ENCODE assay signal across 38 mouse cellular contexts in genomic region chr9:114573528-114573927, GRCm38 (mm10). TPM values are rescaled to one million over a fixed set of nuclear protein-coding genes. Genes with fewer than 3 reads are reported as not detected.
DNase-seq lines count a peak whose midpoint lies in the region; ATAC-seq and TF ChIP-seq lines count a peak whose summit lies in the region.
"Had no signal": no experiment of that assay in that cellular context is flagged by ENCODE, and none has a peak within 500 bp of the region (broad histone marks: within the 10 kb centered on the region; RNA-seq: fewer than 3 reads in every experiment).

No protein-coding gene starts in this region.

- no peak for TF ChIP-seq POLR2A in thymus, adult 2 months (IDR thresholded peaks at IDR 0.05; ENCODE audit: control insufficient read depth, extremely low read depth, insufficient read depth, low read length, poor library complexity)

- TF ChIP-seq CTCF in thymus, adult 2 months (IDR thresholded peaks at IDR 0.05; ENCODE audit: borderline replicate concordance, control insufficient read depth, extremely low read depth, insufficient read depth, low read length, poor library complexity) = no peak

- H3K27ac ChIP-seq in thymus, adult 2 months (ENCODE audit: control insufficient read depth, insufficient read depth, low read length) = no peak overlapping the region
- H3K27ac ChIP-seq in hindbrain, embryonic 12.5 days = no peak overlapping the region
- H3K27ac ChIP-seq: embryonic facial prominence, embryonic 12.5 days; forebrain, embryonic 15.5 days; gastrocnemius, adult 2 months; heart, embryonic 13.5 days; hindbrain, embryonic 10.5 days; limb, embryonic 10.5 days; limb, embryonic 15.5 days; liver, embryonic 13.5 days; macrophage; neural tube, embryonic 12.5 days had no signal

- WGBS in thymus, adult 2 months = 30% methylated on average over 5 of the region's 5 CpGs
- WGBS in hindbrain, embryonic 12.5 days = 66% methylated on average over 5 of the region's 5 CpGs

- peak; percentile 41 for DNase-seq in thymus, postnatal 0 days (ENCODE audit: low spot score)
- DNase-seq in thymus, adult 2 months = no peak
- DNase-seq in R1 (ENCODE audit: low read depth, low spot score) = peak; percentile 48
- DNase-seq in layer of hippocampus, adult 18-20 months (ENCODE audit: low spot score in 2 of 2) = no peak
- DNase-seq in lung, postnatal 14 days = no peak
- DNase-seq: adrenal gland, postnatal 14 days; cerebellum, adult 11 months; cerebellum, adult 9-10 months; cerebellum, postnatal 36 days; embryo, embryonic 11 days; gastrocnemius, adult 2 months; gastrocnemius, postnatal 36 days; heart, postnatal 10 days; kidney, adult 8-10 months; kidney, postnatal 10 days; liver, embryonic 13.5 days; lung, adult 18-20 months; right cerebral cortex, postnatal 4 days had no signal

- H3K4me3 ChIP-seq in thymus, adult 2 months (ENCODE audit: control insufficient read depth, insufficient read depth, low read length) = no peak overlapping the region
- no peak overlapping the region for H3K4me3 ChIP-seq in hindbrain, embryonic 12.5 days
- H3K4me3 ChIP-seq: embryonic facial prominence, embryonic 12.5 days; forebrain, embryonic 15.5 days; gastrocnemius, adult 2 months; heart, embryonic 13.5 days; hindbrain, embryonic 10.5 days; limb, embryonic 10.5 days; limb, embryonic 15.5 days; liver, embryonic 13.5 days; neural tube, embryonic 12.5 days had no signal

- peaks cover 7% of the 10 kb centered on the region for H3K4me1 ChIP-seq in thymus, adult 2 months (replicated peaks; ENCODE audit: control insufficient read depth, insufficient read depth, low read length)
- no peaks in the 10 kb centered on the region for H3K4me1 ChIP-seq in hindbrain, embryonic 12.5 days
- H3K4me1 ChIP-seq: embryonic facial prominence, embryonic 12.5 days; forebrain, embryonic 15.5 days; hindbrain, embryonic 10.5 days; neural tube, embryonic 12.5 days had no signal

- no peaks in the 10 kb centered on the region for H3K27me3 ChIP-seq in thymus, adult 2 months (ENCODE audit: control insufficient read depth, insufficient read depth, low read length)
- no peaks in the 10 kb centered on the region for H3K27me3 ChIP-seq in hindbrain, embryonic 12.5 days
- H3K27me3 ChIP-seq: embryonic facial prominence, embryonic 12.5 days; forebrain, embryonic 15.5 days; limb, embryonic 15.5 days; liver, embryonic 13.5 days; neural tube, embryonic 12.5 days had no signal

- no peaks in the 10 kb centered on the region for H3K9me3 ChIP-seq in hindbrain, embryonic 12.5 days (replicated peaks)
- H3K9me3 ChIP-seq: embryonic facial prominence, embryonic 12.5 days; forebrain, embryonic 15.5 days; G1E; heart, embryonic 13.5 days; hindbrain, embryonic 10.5 days; limb, embryonic 10.5 days; limb, embryonic 15.5 days; liver, embryonic 13.5 days; neural tube, embryonic 12.5 days had no signal

- no peak overlapping the region for H3K9ac ChIP-seq in hindbrain, embryonic 12.5 days
- H3K9ac ChIP-seq: embryonic facial prominence, embryonic 12.5 days; forebrain, embryonic 15.5 days; heart, embryonic 13.5 days; limb, embryonic 15.5 days; liver, embryonic 13.5 days; neural tube, embryonic 12.5 days had no signal

- peak; percentile 43 for ATAC-seq in inflammation-experienced regulatory T-cells, adult 6 months
- ATAC-seq in hindbrain, embryonic 12.5 days (ENCODE audit: low FRiP score) = no peak
- ATAC-seq: forebrain, embryonic 15.5 days; hindbrain, embryonic 16.5 days; intestine, embryonic 16.5 days; lung, postnatal 0 days; midbrain, embryonic 16.5 days had no signal

- no peak overlapping the region for H3K4me2 ChIP-seq in hindbrain, embryonic 12.5 days (replicated peaks)
- H3K4me2 ChIP-seq: embryonic facial prominence, embryonic 12.5 days; forebrain, embryonic 15.5 days; heart, embryonic 13.5 days; limb, embryonic 15.5 days; liver, embryonic 13.5 days; midbrain, embryonic 11.5 days; neural tube, embryonic 12.5 days had no signal

- H3K36me3 ChIP-seq in thymus, adult 2 months (ENCODE audit: control insufficient read depth, insufficient read depth, low read length) = no peaks in the 10 kb centered on the region
- no peaks in the 10 kb centered on the region for H3K36me3 ChIP-seq in hindbrain, embryonic 12.5 days
- H3K36me3 ChIP-seq: embryonic facial prominence, embryonic 12.5 days; forebrain, embryonic 15.5 days; G1E; heart, embryonic 13.5 days; hindbrain, embryonic 10.5 days; limb, embryonic 10.5 days; limb, embryonic 15.5 days; liver, embryonic 13.5 days; neural tube, embryonic 12.5 days had no signal

RNA-seq across cellular contexts. Expression of gene Trim71, which starts 9.4 kb away (rescaled TPM):
- 0.01 and 0.03 TPM in 2 replicates for polyA plus RNA-seq in thymus, postnatal 0 days (2015; fragmentation: Nextera tagmentation; extraction: Ambion mirVana)
- polyA plus RNA-seq in thymus, adult 2 months (2012; rRNA removed) = 0.03 TPM in 1 of 2 replicates, not detected in the other
- under 1 TPM in 1 of 3 experiments, not detected in 2; 0.04 TPM for polyA plus RNA-seq in inflammation-experienced regulatory T-cells, adult 6 months (2017; shearing (Covaris generic))
- total RNA-seq in layer of hippocampus, adult 18-20 months (2021) = 1 to 10 TPM; 1.2 to 2.0 TPM
- polyA plus RNA-seq in hindbrain, embryonic 12.5 days (2016; fragmentation: Nextera tagmentation; extraction: Ambion mirVana) = 1.2 and 1.3 TPM in 2 replicates
- total RNA-seq: gastrocnemius, adult 2 months; gastrocnemius, postnatal 36 days; heart, adult 8-10 months; heart, postnatal 10 days had no signal
- polyA plus RNA-seq: G1E, macrophage had no signal

RNA-seq across cellular contexts. Expression of gene C130032M10Rik, which starts 58.0 kb away (rescaled TPM):
- polyA plus RNA-seq in thymus, postnatal 0 days (2015; fragmentation: Nextera tagmentation; extraction: Ambion mirVana) = not detected in 2 replicates
- polyA plus RNA-seq in thymus, adult 2 months (2012; rRNA removed) = not detected in 2 replicates
- polyA plus RNA-seq in inflammation-experienced regulatory T-cells, adult 6 months (2017; shearing (Covaris generic)) = not detected
- not detected for total RNA-seq in layer of hippocampus, adult 18-20 months (2021)
- polyA plus RNA-seq in hindbrain, embryonic 12.5 days (2016; fragmentation: Nextera tagmentation; extraction: Ambion mirVana) = 0.31 and 0.46 TPM in 2 replicates
- total RNA-seq: adrenal gland, postnatal 14 days; G1E; gastrocnemius, adult 2 months; gastrocnemius, postnatal 36 days; heart, adult 8-10 months; heart, postnatal 10 days; layer of hippocampus, postnatal 25 days; left cerebral cortex, postnatal 10 days had no signal
- polyA plus RNA-seq: forebrain, embryonic 15.5 days; G1E; hindbrain, embryonic 16.5 days; liver, embryonic 13.5 days; macrophage; midbrain, embryonic 11.5 days; midbrain, embryonic 16.5 days; spleen, adult 2 months had no signal

Comparison
In these comparisons a context has a peak if more than half of its experiments do, and no peak if none do; other contexts are left out.
1. DNase-seq: peak in thymus, postnatal 0 days (single experiment) and R1 (single experiment); none in thymus, adult 2 months (single experiment), layer of hippocampus, adult 18-20 months (0 of 2) and lung, postnatal 14 days (single experiment).